Mouse (Mus musculus) thymus, postnatal 25 days (tissue): ENCODE results near the gene Rps15.
"Not testable (repeated sequence)": the region's sequence is repeated elsewhere in the genome, so short reads cannot be mapped to it uniquely, and the experiment has no call there.

Experiments used
- DNase-seq: peaks from one replicate; pipeline ENCODE4 v3.0.0; 2022

The Rps15 gene

DNA sequence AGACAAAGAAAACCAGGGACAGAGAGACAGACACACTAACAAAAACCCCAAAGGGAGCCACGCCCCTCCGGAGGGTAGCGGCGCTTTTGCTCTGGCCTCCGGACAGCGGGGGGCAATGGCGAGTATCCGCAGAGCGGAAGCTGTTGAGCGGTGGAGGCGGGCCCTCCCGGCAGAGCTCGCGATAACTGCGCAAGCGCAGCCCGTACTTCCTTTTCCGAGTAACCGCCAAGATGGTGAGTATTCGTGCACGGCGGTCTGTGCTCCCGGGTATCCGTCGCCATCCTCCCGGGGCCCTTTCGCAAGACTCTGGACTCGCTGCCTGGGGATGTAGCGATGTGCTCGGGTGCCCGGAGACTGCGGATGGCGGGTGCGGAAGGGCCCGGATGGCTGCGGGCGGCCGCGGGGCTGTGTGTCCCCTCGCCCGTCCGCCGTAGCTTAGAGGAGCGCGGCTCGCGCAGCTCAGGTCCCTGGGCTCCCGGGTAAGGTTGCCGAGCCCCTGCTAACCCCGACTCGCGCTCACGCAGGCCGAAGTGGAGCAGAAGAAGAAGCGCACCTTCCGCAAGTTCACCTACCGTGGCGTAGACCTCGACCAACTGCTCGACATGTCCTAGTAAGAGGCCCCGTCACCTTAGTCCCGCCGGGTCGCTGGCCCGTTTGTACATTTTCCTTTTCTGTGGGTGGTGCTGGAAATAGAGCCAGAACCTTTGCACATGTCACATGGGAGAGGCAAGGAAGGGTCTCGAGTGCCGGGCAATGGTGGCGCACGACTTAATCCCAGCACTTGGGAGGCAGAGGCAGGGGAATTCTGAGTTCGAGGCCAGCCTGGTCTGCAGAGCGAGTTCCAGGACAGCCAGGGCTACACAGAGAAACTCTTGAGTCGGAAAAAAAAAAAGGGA is at the start of gene Rps15:
Gene Rps15 (plus strand): TSS at position 203 of the 896 bp plus-strand sequence.
- peak; percentile 93 for DNase-seq

DNA sequence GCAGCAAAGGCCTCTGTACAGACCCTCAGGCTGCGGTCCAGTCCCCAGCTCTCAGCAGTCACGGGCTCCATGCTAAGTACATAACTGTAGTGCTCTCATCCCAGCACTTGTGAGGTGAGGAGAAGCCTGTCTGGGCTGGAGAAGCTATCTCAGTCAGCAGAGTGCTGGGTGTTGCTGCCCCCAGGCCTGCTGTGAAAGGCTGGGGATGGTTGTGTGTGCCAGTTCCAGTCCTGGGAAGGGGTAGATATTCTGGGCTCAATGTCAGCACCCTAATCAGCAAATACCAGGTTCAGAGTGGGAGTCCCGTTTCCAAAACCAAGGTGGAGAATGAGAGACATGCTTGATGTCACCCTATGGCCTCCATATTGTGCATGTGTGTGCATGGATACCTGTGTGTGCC is 49.6 kb upstream of the Rps15 start:
- DNase-seq, result no peak

DNA sequence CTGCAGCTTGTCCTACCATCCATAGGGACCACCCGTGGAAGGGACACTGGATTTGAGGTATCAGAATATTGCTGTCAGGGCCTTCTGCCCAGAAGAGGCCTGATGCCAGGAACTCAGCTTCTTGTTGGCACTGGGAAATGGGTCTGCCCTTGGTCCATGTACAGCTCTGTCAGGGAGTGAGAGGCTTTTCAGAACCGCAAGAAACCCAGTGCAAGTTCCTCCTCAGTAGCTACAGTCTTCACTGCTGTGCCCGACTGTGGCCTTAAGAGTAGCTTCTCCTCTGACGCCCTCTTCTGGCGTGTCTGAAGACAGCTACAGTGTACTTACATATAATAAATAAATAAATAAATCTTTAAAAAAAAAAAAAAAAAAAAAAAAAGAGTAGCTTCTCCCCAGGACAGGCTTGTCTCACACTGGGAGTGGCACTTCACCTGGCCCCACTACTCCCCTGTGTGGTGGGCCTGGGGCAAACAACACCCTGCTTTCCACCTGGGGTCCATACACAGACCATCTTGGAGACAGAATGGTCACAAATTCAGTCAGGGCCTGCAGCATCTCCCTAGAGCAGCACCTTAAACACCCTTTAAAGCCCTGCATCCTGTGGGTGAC is 47.4 kb upstream of the Rps15 start:
- peak; percentile 35 for DNase-seq

DNA sequence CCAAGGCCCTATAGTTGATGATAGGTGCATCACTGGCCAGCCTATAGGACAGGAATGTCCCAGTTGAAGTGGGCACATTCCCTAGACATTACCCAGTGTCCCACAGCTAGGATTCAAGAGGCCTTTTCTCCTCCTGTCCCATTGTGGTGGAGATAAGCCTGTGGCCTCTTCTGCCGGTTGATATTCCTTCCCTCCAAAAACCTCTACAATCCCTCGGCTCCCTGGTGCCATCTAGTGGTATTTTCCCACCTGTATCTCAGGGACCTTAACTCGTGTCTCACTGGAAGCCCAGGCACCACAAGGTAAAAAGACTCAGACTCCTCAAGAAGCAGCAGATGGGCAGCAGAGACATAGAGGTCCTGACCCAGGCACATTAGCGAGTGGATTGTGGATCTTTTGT is 46.7 kb upstream of the Rps15 start:
- peak; percentile 80 for DNase-seq

DNA sequence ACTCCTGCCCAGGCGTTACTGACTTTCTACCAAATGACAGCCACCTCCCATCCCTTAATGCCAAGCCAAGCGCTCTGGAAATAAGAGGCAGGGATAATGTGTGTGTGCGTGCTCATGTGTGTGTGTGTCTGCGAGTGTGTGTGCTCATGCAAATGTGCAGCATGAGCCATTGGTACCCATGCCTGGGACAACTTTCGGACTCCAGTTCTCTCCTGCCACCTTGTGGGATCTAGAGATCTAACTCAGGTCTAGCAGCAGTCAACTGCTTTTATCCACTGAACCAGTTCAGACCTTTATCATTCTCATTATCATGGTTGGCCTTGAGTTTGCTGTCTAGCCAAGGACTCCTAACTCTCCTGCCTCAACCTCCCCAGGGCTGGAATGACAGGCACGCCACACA is 44.4 kb upstream of the Rps15 start:
- no peak for DNase-seq

DNA sequence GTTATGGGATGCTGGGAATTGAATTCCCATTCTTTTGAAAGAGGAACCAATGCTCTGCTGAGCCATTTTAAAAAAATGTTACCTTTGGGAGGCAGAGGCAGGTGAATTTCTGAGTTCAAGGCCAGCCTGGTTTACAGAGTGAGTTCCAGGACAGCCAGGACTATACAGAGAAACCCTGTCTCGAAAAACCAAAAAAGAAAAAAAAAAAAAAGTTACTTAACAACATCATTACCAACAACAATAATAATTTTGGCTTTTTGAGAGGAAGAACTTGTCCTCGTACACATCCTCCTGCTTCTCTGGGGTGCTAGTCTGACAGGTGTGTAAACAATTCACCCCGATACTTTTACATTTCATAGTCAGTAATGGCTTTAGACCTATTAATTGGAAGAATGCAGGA is 43.8 kb upstream of the Rps15 start:
- DNase-seq, result not testable (repeated sequence)

DNA sequence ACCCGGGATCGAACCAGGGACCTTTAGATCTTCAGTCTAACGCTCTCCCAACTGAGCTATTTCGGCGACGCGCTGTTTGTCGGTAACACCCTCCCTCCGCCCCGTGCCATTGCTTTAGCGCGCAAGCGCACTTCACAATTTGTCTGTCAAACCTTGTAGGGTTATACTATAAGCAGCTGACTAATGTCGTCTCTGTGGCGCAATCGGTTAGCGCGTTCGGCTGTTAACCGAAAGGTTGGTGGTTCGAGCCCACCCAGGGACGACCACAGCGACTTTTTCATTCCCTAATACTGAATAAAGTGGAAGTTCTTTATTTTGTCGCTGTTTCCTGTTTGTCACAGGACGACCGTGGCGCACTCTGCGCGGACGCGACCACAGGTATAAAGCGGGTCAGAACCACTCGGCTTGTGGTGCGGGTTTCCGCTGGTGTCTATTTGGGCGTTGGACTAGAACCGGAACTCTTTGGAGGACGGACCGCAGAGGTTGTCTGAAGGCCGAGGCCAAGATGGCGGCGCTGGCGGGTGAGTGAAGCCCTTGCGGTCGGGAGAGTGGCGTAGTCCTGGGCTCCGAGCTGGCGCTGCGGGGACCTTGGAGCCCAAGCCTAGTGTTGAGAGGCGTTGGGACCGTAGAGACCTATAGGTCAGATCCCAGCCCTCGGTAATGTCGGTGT is 43.1 kb upstream of the Rps15 start, which contains the start of gene Ndufs7:
Gene Ndufs7 (plus strand): TSS at position 151 of the 670 bp plus-strand sequence.
- peak; percentile 97 for DNase-seq

DNA sequence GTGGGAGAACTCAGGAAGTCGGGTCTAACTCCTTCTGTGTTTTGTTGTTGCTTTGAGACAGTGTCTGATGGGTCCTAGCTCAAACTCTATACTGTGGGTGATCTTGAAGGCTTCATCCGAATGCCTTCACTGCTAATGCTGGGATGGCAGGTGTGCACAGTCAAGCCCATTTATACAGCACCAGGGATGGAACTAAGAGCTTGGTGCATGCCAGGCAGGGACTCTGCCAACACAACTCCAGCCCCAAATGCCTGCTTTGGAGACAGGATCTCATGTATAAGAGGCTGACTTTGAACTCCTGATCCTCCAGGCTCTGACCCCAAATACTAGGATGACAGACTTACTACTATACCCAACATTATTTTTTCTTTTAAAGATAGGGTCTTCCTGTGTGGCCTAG is 42.2 kb upstream of the Rps15 start:
- no peak for DNase-seq

DNA sequence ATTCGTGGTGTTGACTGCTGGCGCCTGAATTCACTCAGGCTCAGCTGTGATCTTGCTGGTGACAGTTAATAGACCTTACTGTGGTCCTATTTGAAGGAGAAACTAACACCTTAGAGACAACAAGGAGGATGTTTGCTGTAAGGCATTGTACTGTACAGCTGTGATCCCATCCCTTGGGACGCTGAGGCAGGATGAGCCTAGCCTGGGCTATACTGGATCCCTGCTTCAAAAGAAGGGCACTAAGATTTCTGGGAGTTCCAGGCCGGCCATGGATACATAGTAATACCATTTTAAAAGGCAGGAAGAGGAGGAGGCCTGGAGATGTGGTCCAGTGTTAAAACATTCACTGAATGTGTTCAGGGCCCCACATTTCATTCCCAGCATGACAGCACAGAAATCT is 41.7 kb upstream of the Rps15 start:
- DNase-seq, result no peak

DNA sequence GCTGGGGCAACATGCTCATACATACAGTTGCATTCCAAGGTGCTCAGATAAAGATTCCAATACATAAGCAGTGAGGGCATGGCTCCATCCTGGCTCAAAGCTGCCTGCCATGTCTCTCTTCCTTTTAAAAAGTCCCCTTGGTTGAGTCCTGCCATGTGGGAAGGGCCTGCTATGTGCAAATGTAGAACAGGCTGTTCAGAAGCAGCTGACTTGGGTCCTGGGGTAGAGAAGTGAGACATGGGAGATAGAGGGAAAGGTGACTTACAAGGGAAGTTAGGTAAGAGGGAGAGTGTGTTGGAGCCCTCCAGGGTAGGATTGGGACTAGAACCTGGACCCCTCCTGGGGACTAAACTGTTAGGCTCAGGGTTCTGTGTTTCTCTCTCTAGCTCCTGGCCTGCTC is 40.2 kb upstream of the Rps15 start:
- no peak for DNase-seq

DNA sequence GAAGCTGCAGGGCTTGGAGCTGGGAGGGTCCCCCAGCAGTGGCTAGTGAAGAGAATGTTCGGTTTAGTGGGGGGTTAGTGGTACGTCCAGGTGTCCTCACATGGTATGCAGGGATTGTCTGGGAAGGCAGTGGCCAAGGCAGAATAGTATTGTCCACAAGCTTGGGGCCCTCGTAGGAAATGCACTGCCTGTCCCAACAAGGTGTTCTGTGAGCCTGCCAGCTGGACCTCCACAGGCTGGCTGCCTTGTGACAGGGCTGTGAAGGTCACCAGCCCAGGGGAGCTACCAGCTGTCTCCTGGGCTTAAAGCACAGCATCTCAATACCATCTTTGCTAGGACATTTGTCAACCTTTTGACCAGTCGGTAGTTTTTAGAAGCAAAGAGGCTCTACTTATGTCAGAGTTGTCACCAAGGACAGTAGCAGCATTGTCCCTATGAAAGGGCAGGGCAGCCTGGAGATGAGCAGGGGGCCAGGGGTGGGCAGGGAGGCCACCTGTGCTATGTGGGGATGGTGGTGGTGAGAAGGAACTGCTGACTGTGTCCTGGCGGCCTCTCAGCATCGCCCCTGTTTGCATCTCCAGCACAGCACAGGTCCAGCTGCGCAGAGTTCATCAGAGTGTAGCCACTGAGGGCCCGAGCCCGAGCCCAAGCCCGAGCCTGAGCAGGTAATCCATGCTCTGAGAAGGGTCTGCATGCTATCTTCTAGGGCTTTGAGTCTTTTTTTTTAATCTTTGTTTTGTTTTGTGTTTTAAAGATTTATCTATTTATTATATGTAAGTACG is 39.6 kb upstream of the Rps15 start:
- DNase-seq, result no peak

DNA sequence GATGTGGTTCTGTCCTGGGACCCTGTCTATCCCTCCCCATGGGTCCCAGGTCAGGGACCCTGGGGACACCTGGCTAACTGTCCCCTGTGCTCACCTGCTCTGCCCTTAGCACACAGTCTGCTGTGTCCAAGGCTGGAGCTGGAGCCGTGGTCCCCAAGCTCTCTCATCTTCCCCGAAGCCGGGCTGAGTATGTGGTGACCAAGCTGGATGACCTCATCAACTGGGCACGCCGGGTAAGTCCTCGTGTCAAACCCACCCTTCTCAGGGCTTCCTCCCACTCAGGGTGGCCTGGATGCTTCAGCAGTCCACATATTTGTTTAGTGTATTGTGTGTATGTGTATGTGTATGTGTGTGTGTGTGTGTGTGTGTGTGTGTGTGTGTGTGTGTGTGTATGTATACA is 38.7 kb upstream of the Rps15 start:
- DNase-seq, result no peak

DNA sequence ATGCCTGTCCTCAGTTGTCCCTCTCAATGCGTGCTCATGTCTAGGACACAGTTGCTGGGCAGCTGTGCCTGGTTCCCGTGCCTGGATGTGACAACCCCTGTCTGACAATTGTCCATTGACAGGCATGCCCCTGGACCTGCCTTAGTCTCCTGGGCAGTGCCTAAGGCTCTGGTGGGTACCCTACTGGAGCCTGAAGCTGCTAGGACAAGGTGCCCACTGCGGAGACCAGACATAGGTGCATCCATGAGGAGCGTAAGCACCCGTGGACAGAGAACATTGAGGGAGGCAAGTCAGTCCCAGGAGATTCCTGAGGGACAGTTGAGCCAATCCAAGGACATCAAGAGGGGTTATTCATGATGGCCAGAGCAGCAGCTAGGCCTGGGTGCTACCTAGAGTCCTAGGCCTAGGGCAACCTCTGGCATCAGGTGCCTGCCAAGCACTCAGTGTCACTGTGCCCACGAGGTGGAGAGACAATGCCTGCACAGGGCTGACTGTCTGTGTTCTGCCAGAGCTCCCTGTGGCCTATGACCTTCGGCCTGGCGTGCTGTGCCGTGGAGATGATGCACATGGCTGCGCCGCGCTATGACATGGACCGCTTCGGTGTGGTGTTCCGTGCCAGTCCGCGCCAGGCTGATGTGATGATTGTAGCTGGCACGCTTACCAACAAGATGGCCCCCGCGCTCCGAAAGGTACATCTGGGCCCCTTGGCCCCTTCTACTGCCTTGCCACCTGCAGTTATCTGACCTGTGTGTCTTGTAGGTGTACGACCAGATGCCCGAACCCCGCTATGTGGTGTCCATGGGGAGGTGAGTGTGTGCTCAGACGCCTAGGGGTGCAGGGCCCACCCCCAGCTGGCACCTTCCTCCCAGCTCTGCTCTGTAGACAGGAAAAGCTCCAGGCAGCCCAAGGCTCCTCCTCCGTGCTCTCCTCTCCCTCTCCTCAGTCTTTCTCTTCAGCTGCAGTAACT is 37.6 kb upstream of the Rps15 start:
- no peak for DNase-seq

DNA sequence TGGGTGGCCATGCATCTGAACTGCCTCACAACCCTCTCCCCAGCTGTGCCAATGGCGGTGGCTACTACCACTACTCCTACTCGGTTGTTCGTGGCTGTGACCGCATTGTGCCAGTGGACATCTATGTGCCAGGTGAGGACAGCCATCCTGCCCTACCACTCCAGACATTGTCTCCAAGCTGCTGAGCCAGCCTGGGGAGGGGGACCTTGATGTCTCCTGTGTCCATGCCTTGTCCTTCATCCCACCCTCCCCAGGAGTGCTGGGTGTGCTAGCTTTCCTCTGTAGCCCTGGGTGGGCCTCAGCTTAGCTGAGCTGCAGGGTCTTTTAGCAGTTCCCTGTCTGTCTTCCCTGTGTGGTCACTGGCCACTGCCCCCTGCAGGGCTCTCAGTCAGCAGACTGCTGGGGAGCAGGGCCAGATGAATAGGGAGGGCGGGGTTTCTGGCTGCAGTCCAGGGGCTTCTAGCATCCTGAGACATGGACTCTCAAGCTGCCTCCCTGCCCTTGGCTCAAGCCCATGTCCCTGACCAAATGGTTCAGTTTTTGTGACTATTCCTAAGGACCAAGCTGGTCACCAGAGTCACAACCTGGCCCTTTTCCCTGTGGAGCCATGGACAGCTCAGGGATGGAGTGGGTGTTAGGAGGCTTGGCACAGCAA is 36.2 kb upstream of the Rps15 start:
- DNase-seq, result no peak

DNA sequence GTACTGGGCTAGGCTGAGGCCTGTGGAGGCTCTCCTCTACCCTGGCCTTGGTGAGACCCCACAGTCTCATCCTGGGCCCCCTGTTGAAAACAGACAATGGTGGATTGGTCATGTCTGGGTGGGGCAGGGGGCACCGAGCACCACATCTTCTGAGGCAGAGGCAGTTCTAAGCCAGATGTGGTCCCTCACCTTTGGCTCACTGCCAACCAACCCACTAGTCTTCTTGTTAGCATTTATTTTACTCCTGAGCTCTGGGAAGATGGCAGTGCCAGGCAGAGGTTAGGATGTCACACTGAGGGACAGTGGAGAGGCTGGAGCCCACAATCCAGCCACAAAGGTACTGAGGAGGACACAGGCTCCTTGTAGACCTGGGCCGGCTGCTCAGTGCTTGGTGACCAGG is 34.3 kb upstream of the Rps15 start:
- no peak for DNase-seq

DNA sequence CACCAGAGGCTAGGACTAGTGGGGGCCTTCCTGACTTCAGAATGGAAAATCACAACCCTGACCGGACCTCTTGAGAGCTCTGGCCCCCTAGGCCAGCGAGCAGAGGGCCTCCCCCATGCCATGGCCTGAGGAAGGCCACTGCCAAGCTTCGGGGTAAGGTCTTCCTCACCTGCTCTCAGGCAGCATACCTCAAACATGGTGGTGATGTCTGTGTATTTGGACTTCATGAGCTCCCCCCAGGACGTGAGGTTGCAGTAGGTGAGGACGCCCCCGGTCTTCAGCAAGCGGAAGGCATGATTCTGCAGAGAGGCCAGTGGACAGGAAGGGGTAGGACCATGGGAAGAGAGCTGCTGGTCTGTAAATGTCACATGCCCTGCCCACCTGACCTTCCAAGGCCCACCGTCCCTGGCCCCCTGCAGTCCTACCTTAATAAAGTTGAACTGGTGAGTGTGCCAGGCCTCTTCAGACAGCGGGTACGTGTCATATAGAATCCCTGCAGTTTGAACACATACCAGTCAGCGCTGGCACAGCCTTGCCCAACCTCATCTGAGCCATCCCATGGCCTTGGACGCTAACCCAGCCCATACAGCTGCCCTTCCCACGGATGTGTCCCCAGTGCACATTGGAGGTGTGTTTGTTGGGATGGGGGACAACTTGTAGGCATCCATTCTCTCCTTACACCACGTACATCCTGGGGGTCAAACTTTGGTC is 33.3 kb upstream of the Rps15 start:
- DNase-seq, result no peak

DNA sequence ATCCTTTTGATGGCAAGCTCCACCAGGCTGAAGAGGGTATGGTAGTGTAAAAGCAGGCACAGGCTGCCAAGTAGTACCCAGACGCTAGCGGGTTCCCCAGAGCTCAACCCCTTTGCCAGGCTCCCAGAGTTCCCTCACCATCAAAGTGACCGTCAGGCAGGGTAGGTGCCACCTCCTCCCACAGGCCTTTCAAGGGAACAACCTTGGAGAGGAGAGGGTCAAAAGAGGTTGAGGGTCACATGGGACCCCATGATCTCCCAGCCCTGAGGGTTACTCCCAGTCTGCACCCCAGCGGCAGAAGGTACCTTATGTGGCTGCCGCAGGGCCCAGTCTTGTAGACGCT is 32.8 kb upstream of the Rps15 start:
- no peak for DNase-seq

DNA sequence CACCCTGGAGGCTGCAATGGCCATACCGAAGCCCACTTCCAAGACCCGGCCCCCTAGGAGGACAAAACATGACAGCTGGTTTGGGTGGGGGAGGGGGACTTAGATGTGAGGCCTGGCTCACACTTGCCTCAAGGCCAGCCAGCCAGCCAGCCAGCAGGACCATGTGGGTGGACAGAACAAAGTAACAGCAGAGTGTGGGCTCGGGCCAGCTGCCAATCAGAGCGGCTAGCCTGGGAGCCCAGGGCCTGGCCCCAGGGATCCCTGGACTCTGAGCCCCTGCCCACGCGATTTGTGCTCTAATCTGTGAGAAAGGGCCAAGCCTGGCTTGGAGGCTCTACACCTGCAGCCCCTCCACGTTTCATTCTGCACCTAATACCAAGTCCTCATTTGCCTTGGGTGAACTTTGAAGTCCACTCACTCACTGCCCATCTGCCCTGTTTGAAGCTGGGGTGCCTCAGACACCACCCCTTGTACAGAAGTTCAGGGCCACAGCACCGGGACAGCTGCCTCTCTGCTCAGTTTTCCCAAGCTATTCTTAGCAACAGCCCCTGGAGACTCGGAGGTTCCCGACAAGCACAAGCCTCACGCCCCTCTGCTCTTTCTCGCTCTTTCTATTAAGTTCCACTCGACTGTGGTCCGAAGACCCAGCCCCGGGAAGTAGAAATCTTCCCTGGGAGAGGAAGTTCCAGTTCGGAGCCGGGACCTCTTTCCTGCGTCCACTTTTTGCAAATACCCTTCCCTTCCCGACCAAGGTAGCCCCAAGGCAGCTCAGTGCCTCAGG is 32.2 kb upstream of the Rps15 start:
- DNase-seq, result no peak

DNA sequence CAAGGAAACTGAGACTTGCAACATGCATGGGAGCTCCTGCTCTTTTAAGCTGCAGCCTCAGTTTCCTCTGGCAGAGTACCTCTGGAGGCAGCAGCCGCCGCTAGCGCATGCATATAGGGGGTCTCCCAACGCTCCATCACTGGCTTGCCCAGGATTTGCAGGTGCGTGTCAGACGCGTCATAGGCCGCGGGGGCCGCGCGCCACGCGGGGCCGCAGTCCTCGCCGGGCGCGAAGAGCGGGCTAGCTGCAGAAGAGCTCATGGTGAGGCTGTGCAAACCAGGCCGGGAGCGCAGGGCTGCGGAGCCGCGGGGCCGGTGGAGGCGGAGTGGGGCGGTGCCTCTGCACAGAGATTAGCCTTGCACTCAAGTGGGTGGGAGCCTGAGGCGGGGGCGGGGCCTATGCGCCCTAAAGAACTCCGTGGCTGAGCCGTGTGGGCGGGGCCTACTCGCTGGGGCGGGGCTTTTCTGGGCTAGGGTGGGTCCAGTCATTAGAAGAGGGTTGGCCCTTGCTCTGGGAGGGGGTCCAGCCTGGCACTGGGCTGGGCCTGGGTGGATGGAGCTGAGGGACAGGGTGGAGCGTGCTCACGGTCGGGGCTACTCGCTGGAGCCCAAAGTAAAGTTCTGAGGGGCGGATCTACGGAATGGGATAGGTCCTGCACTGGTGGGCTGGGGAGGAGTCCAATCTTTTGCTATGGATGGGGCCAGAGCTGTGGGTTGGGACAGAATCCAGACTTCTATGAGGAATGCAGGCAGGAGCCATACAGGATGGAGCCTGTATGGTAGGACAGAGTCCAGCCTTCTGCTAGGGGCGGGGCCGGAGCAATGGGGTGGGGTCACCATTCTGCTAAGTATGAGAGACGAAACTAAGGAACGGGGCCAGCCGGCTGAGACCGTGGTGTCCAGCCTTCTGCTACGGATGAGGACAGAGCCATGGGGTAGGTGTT is 31.3 kb upstream of the Rps15 start, which contains the start of the genes Gamt and Dazap1:
Gene Gamt (minus strand): TSS at position 371 of the 943 bp plus-strand sequence.
Gene Dazap1 (plus strand): TSS at position 845 of the 943 bp plus-strand sequence.
- DNase-seq, result peak; percentile 91
